Mouse (Mus musculus): Measurements from ENCODE around the gene Wfdc11.
"Not testable (repeated sequence)": the region's sequence is repeated elsewhere in the genome, so short reads cannot be mapped to it uniquely, and the experiment has no call there.

Gene Wfdc11

GRCm38 (mm10) chr2:164638696-164639095, 35.2 kb downstream of the Wfdc11 start, which contains the start of gene Wfdc16:
Gene Wfdc16 (minus strand): TSS chr2:164638796.
- no peak for DNase-seq

- peak; percentile 3 to 17 for DNase-seq
Observed at GRCm38 (mm10) chr2:164635266-164635665, 38.6 kb downstream of the Wfdc11 start.

- no peak for DNase-seq
Observed at GRCm38 (mm10) chr2:164621775-164622174, 52.1 kb downstream of the Wfdc11 start.

- no peak for DNase-seq
Observed at GRCm38 (mm10) chr2:164619050-164619449, 54.8 kb downstream of the Wfdc11 start.

- no peak for DNase-seq
Observed at GRCm38 (mm10) chr2:164615386-164615785, 58.5 kb downstream of the Wfdc11 start.

GRCm38 (mm10) chr2:164613471-164613870, 60.4 kb downstream of the Wfdc11 start, which contains the start of the genes Wfdc6b and Wfdc8:
Gene Wfdc6b (plus strand): TSS chr2:164613522.
Gene Wfdc8 (minus strand): TSS chr2:164613626.
- not testable (repeated sequence) for DNase-seq

Data from B cell, adult 2 months (primary cell).